Comparison of ENCODE assay signal across 9 mouse cellular contexts in genomic region chr3:115936734-115937599, GRCm38 (mm10). TPM values are rescaled to one million over a fixed set of nuclear protein-coding genes. Genes with fewer than 3 reads are reported as not detected.
DNase-seq lines count a peak whose midpoint lies in the region; ATAC-seq lines count a peak whose summit lies in the region.
"Had no signal": no experiment of that assay in that cellular context is flagged by ENCODE, and none has a peak within 500 bp of the region (broad histone marks: within the 10 kb centered on the region; RNA-seq: fewer than 3 reads in every experiment).

No protein-coding gene starts in this region.

- no peak overlapping the region for H3K9ac ChIP-seq in forebrain, embryonic 11.5 days (ENCODE audit: low read length)
- no peak overlapping the region for H3K9ac ChIP-seq in forebrain, embryonic 12.5 days
- H3K9ac ChIP-seq: limb, embryonic 13.5 days had no signal

- peak; percentile 71 for DNase-seq in forebrain, embryonic 11.5 days (ENCODE audit: low spot score)
- DNase-seq in urinary bladder, postnatal 14 days (ENCODE audit: low spot score): peak; percentile 53
- DNase-seq in urinary bladder, postnatal 10 days (ENCODE audit: low spot score): no peak
- DNase-seq in hindlimb bud, embryonic 11.5 days (ENCODE audit: extremely low spot score, low read depth, low spot score): peak; percentile 24
- DNase-seq in lung, postnatal 25 days (ENCODE audit: low spot score): peak; percentile 49
- peak; percentile 79 for DNase-seq in splenic B cell, adult 2 months (ENCODE audit: low read depth, low spot score)

- no peaks in the 10 kb centered on the region for H3K27me3 ChIP-seq in forebrain, embryonic 11.5 days (ENCODE audit: control insufficient read depth, insufficient read depth, low read length)
- H3K27me3 ChIP-seq in forebrain, embryonic 12.5 days: no peaks in the 10 kb centered on the region
- no peaks in the 10 kb centered on the region for H3K27me3 ChIP-seq in splenic B cell, adult 2 months (ENCODE audit: control insufficient read depth, insufficient read depth, low read length, poor library complexity, severe bottlenecking)
- H3K27me3 ChIP-seq: limb, embryonic 13.5 days had no signal

- no peak overlapping the region for H3K4me3 ChIP-seq in forebrain, embryonic 11.5 days (ENCODE audit: low read depth, low read length)
- no peak overlapping the region for H3K4me3 ChIP-seq in forebrain, embryonic 12.5 days (replicated peaks)
- H3K4me3 ChIP-seq: limb, embryonic 13.5 days had no signal

- ATAC-seq in forebrain, embryonic 11.5 days (replicated peaks; ENCODE audit: low FRiP score): peak; percentile 62
- ATAC-seq in forebrain, embryonic 12.5 days (ENCODE audit: low FRiP score): no peak
- peak; percentile 90 for ATAC-seq in common myeloid progenitor, adult 5-6 weeks (replicated peaks; ENCODE audit: low read depth, poor library complexity, severe bottlenecking)

- no peaks in the 10 kb centered on the region for H3K9me3 ChIP-seq in forebrain, embryonic 11.5 days (ENCODE audit: control insufficient read depth, low read length)
- H3K9me3 ChIP-seq in forebrain, embryonic 12.5 days: no peaks in the 10 kb centered on the region
- H3K9me3 ChIP-seq: limb, embryonic 13.5 days had no signal

- H3K4me1 ChIP-seq in forebrain, embryonic 11.5 days (replicated peaks; ENCODE audit: control insufficient read depth, insufficient read depth, low read length): no peaks in the 10 kb centered on the region
- no peaks in the 10 kb centered on the region for H3K4me1 ChIP-seq in forebrain, embryonic 12.5 days
- H3K4me1 ChIP-seq: limb, embryonic 13.5 days had no signal

- WGBS in forebrain, embryonic 11.5 days: 52% methylated on average over 4 of the region's 4 CpGs
- WGBS in forebrain, embryonic 12.5 days: 56% methylated on average over 4 of the region's 4 CpGs

- H3K4me2 ChIP-seq in forebrain, embryonic 11.5 days (ENCODE audit: low read depth, low read length, severe bottlenecking): no peak overlapping the region
- H3K4me2 ChIP-seq in forebrain, embryonic 12.5 days: no peak overlapping the region
- H3K4me2 ChIP-seq: limb, embryonic 13.5 days had no signal

- no peak overlapping the region for H3K27ac ChIP-seq in forebrain, embryonic 11.5 days (ENCODE audit: low read depth, low read length)
- no peak overlapping the region for H3K27ac ChIP-seq in forebrain, embryonic 12.5 days
- H3K27ac ChIP-seq: limb, embryonic 13.5 days had no signal

- H3K36me3 ChIP-seq in forebrain, embryonic 11.5 days (ENCODE audit: control insufficient read depth, insufficient read depth, low read length): no peaks in the 10 kb centered on the region
- H3K36me3 ChIP-seq in forebrain, embryonic 12.5 days (replicated peaks): peaks cover 4% of the 10 kb centered on the region; the same call in 1 of the 2 replicates
- no peaks in the 10 kb centered on the region; the same call in 1 of the 2 replicates for H3K36me3 ChIP-seq in splenic B cell, adult 2 months (ENCODE audit: control insufficient read depth, insufficient read depth, low read length, poor library complexity, severe bottlenecking)

RNA-seq across cellular contexts. Expression of gene Dph5, which starts 49.3 kb away (rescaled TPM):
- 26.2 and 30.8 TPM in 2 replicates for polyA plus RNA-seq in forebrain, embryonic 11.5 days (2014; fragmentation: Nextera tagmentation; extraction: Ambion mirVana)
- polyA plus RNA-seq in forebrain, embryonic 12.5 days (2016; fragmentation: Nextera tagmentation; extraction: Ambion mirVana): 26.1 and 28.3 TPM in 2 replicates
- total RNA-seq in common myeloid progenitor, adult 5-6 weeks (2017): 66.7 and 76.1 TPM in 2 replicates
